Mouse (Mus musculus) CD4-positive helper T cell, adult 2 months (primary cell): ENCODE results near the gene C2cd3.

ENCODE experiments used
- DNase-seq: peaks from one replicate; pipeline ENCODE4 v3.0.0-alpha.2; 2012; ENCODE audit warnings: low read depth, missing footprints, low spot score

Gene C2cd3

GRCm38 (mm10) chr7:100371495-100372451 lies at the start of gene C2cd3, which contains the start of gene Ppme1:
TSS of gene C2cd3 (plus strand) at chr7:100372233.
TSS of gene Ppme1 (minus strand) at chr7:100372307.
- peak; percentile 99 for DNase-seq

GRCm38 (mm10) chr7:100323721-100324120 lies 48.3 kb upstream of the C2cd3 start:
- DNase-seq: no peak

- peak; percentile 19 for DNase-seq
These were observed 46.6 kb upstream of the C2cd3 start for GRCm38 (mm10) chr7:100325482-100325881.

GRCm38 (mm10) chr7:100327514-100327913 lies 44.5 kb upstream of the C2cd3 start:
- DNase-seq: no peak

GRCm38 (mm10) chr7:100328636-100329035 lies 43.4 kb upstream of the C2cd3 start:
- DNase-seq: no peak

GRCm38 (mm10) chr7:100331269-100331668 lies 40.8 kb upstream of the C2cd3 start:
- DNase-seq: no peak

- DNase-seq: no peak
These were observed 36.1 kb upstream of the C2cd3 start for GRCm38 (mm10) chr7:100335921-100336320.

GRCm38 (mm10) chr7:100354984-100355383 lies 17.0 kb upstream of the C2cd3 start:
- DNase-seq: no peak

GRCm38 (mm10) chr7:100356324-100356723 lies 15.7 kb upstream of the C2cd3 start:
- DNase-seq: no peak

GRCm38 (mm10) chr7:100356768-100357167 lies 15.3 kb upstream of the C2cd3 start:
- no peak for DNase-seq

GRCm38 (mm10) chr7:100357856-100358255 lies 14.2 kb upstream of the C2cd3 start:
- no peak for DNase-seq

GRCm38 (mm10) chr7:100363162-100363561 lies 8.9 kb upstream of the C2cd3 start:
- no peak for DNase-seq

GRCm38 (mm10) chr7:100364888-100365287 lies 7.1 kb upstream of the C2cd3 start:
- DNase-seq: no peak

GRCm38 (mm10) chr7:100372452-100372980 lies 483 bp downstream of the C2cd3 start:
- DNase-seq: peak; percentile 56

GRCm38 (mm10) chr7:100378257-100378656 lies 6.2 kb downstream of the C2cd3 start:
- no peak for DNase-seq

GRCm38 (mm10) chr7:100381161-100381560 lies 9.1 kb downstream of the C2cd3 start:
- DNase-seq: no peak

GRCm38 (mm10) chr7:100383207-100383606 lies 11.2 kb downstream of the C2cd3 start:
- DNase-seq: no peak

- DNase-seq: no peak
These were observed 16.1 kb downstream of the C2cd3 start for GRCm38 (mm10) chr7:100388174-100388573.

- no peak for DNase-seq
These were observed 18.1 kb downstream of the C2cd3 start for GRCm38 (mm10) chr7:100390166-100390565.

- no peak for DNase-seq
These were observed 20.2 kb downstream of the C2cd3 start for GRCm38 (mm10) chr7:100392265-100392664.

- no peak for DNase-seq
These were observed 27.3 kb downstream of the C2cd3 start for GRCm38 (mm10) chr7:100399231-100399913.

GRCm38 (mm10) chr7:100400899-100401539 lies 29.0 kb downstream of the C2cd3 start:
- no peak for DNase-seq
